Mouse (Mus musculus): ENCODE measurements around the gene Mecom. TPM values are rescaled to one million over a fixed set of nuclear protein-coding genes. Genes with fewer than 3 reads are reported as not detected.

Gene Mecom
- polyA plus RNA-seq, 1 experiment from 2014 or later = 10.3 TPM

- peaks cover 34% of the 10 kb centered on the region for H3K4me1 ChIP-seq
Measured at GRCm38 (mm10) chr3:30506329-30507027, 41.3 kb downstream of the Mecom start.

GRCm38 (mm10) chr3:30505741-30506251 is 42.0 kb downstream of the Mecom start:
- no peaks in the 10 kb centered on the region for H3K36me3 ChIP-seq
- no peak overlapping the region for H3K4me3 ChIP-seq
- H3K9ac ChIP-seq = no peak overlapping the region
- 17% methylated on average over 16 of the region's 16 CpGs for WGBS
- no peaks in the 10 kb centered on the region for H3K9me3 ChIP-seq
- H3K4me2 ChIP-seq = peak overlapping the region; percentile 92
- H3K27ac ChIP-seq = no peak overlapping the region; the same call in 1 of the 2 replicates
- H3K27me3 ChIP-seq = peaks cover 57% of the 10 kb centered on the region
- peaks cover 34% of the 10 kb centered on the region for H3K4me1 ChIP-seq
- no peak for ATAC-seq (ENCODE audit: insufficient number of reproducible peaks, insufficient read depth, low FRiP score, low TSS enrichment, low read depth)

More at GRCm38 (mm10) chr3:30506329-30507027, 41.3 kb downstream of the Mecom start:
- Histone ChIP-seq H3K27me3 (peaks cover 63% of the 10 kb centered on the region), H3K9ac (peak overlapping the region; percentile 74), H3K36me3 (no peaks in the 10 kb centered on the region), H3K4me2 (peak overlapping the region; percentile 92), H3K27ac (peak overlapping the region; percentile 83), H3K9me3 (no peaks in the 10 kb centered on the region), H3K4me3 (peak overlapping the region; percentile 61)
- no peak for ATAC-seq (ENCODE audit: insufficient number of reproducible peaks, insufficient read depth, low FRiP score, low TSS enrichment, low read depth)
- 3% methylated on average over 17 of the region's 17 CpGs for WGBS

GRCm38 (mm10) chr3:30504561-30504960 is 43.2 kb downstream of the Mecom start:
- H3K36me3 ChIP-seq = no peaks in the 10 kb centered on the region
- peaks cover 32% of the 10 kb centered on the region for H3K4me1 ChIP-seq
- H3K27me3 ChIP-seq = peaks cover 48% of the 10 kb centered on the region
- ATAC-seq (ENCODE audit: insufficient number of reproducible peaks, insufficient read depth, low FRiP score, low TSS enrichment, low read depth) = no peak
- no peak overlapping the region for H3K9ac ChIP-seq
- no peak overlapping the region for H3K4me3 ChIP-seq
- H3K9me3 ChIP-seq = no peaks in the 10 kb centered on the region
- H3K4me2 ChIP-seq = no peak overlapping the region
- H3K27ac ChIP-seq = no peak overlapping the region
- WGBS = 40% methylated on average over 7 of the region's 7 CpGs

DNA sequence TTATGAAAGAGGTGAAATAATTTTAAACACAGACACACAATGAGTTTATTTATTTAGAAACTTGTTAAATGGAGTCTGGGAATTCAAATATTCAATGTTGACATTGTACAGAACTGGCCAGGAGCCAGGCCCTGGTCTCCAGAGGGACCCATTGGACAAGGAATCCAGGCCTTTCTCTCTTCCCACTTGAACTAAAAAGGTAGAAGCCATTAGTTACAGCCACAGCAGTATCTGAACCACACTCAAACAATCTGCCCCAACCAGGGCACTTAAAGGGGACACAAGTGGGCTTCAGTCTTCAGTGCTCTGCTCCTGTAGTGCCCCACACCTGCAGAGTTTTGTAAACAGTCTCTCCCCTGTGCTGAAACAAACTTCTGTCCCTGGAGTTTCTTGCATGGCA is 44.0 kb downstream of the Mecom start:
- no peaks in the 10 kb centered on the region for H3K36me3 ChIP-seq
- ATAC-seq (ENCODE audit: insufficient number of reproducible peaks, insufficient read depth, low FRiP score, low TSS enrichment, low read depth) = no peak
- peaks cover 43% of the 10 kb centered on the region for H3K27me3 ChIP-seq
- no peak overlapping the region for H3K27ac ChIP-seq
- no peak overlapping the region for H3K4me2 ChIP-seq
- peaks cover 27% of the 10 kb centered on the region for H3K4me1 ChIP-seq
- no peaks in the 10 kb centered on the region for H3K9me3 ChIP-seq
- no peak overlapping the region for H3K9ac ChIP-seq
- H3K4me3 ChIP-seq = no peak overlapping the region

GRCm38 (mm10) chr3:30498202-30498828 is 49.5 kb downstream of the Mecom start:
- no peaks in the 10 kb centered on the region for H3K36me3 ChIP-seq
- H3K27me3 ChIP-seq = 0 out of 2 replicates have a peak, but pooled peaks cover 6% of the 10 kb centered on the region
- no peaks in the 10 kb centered on the region for H3K4me1 ChIP-seq
- H3K27ac ChIP-seq = no peak overlapping the region
- no peak overlapping the region for H3K9ac ChIP-seq
- 20% methylated on average over 9 of the region's 9 CpGs for WGBS
- no peak for ATAC-seq (ENCODE audit: insufficient number of reproducible peaks, insufficient read depth, low FRiP score, low TSS enrichment, low read depth)
- H3K4me2 ChIP-seq = no peak overlapping the region
- peaks cover 3% of the 10 kb centered on the region; the same call in 1 of the 2 replicates for H3K9me3 ChIP-seq
- no peak overlapping the region for H3K4me3 ChIP-seq

GRCm38 (mm10) chr3:30494371-30494770 is 53.4 kb downstream of the Mecom start:
- H3K4me3 ChIP-seq = no peak overlapping the region
- no peak overlapping the region for H3K4me2 ChIP-seq
- H3K4me1 ChIP-seq = no peaks in the 10 kb centered on the region
- no peaks in the 10 kb centered on the region for H3K36me3 ChIP-seq
- H3K27me3 ChIP-seq = 0 out of 2 replicates have a peak, but pooled peaks cover under 1% of the 10 kb centered on the region
- H3K9me3 ChIP-seq = peaks cover 6% of the 10 kb centered on the region; the same call in 1 of the 2 replicates
- 75% methylated on average over 2 of the region's 2 CpGs for whole genome bisulfite sequencing
- no peak for ATAC-seq (ENCODE audit: insufficient number of reproducible peaks, insufficient read depth, low FRiP score, low TSS enrichment, low read depth)
- no peak overlapping the region for H3K9ac ChIP-seq
- no peak overlapping the region for H3K27ac ChIP-seq

DNA sequence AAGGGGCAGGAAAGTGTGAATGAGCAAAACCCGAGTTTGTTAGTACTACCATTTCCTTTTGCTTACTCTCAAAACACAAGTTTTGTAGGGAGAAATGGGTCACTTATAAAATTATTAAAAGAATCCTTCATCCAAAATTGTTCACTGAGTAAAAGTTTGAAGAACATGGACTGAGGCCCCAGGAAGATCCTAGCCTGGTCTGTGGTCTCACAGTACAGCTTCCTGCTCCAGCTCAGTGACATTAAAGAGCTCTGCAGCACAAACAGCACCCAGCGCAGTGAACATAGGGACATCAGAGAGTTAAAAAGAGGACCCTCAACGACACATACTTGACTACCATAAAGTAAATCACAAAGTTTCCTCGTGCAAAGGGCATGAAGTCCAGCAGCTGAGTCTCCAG is 59.0 kb downstream of the Mecom start:
- H3K9ac ChIP-seq = no peak overlapping the region
- ATAC-seq (ENCODE audit: insufficient number of reproducible peaks, insufficient read depth, low FRiP score, low TSS enrichment, low read depth) = no peak
- H3K27ac ChIP-seq = no peak overlapping the region
- no peaks in the 10 kb centered on the region for H3K4me1 ChIP-seq
- no peaks in the 10 kb centered on the region for H3K36me3 ChIP-seq
- H3K4me3 ChIP-seq = no peak overlapping the region
- no peaks in the 10 kb centered on the region for H3K27me3 ChIP-seq
- H3K9me3 ChIP-seq = peaks cover 6% of the 10 kb centered on the region; the same call in 1 of the 2 replicates
- WGBS = 63% methylated on average over 4 of the region's 4 CpGs
- H3K4me2 ChIP-seq = no peak overlapping the region

GRCm38 (mm10) chr3:30486422-30486821 is 61.4 kb downstream of the Mecom start:
- H3K9me3 ChIP-seq = no peaks in the 10 kb centered on the region
- H3K4me2 ChIP-seq = no peak overlapping the region
- H3K27ac ChIP-seq = no peak overlapping the region
- H3K4me1 ChIP-seq = no peaks in the 10 kb centered on the region
- H3K36me3 ChIP-seq = no peaks in the 10 kb centered on the region
- no peaks in the 10 kb centered on the region for H3K27me3 ChIP-seq
- WGBS = 60% methylated on average over 4 of the region's 4 CpGs
- no peak overlapping the region for H3K9ac ChIP-seq
- ATAC-seq (ENCODE audit: insufficient number of reproducible peaks, insufficient read depth, low FRiP score, low TSS enrichment, low read depth) = no peak
- H3K4me3 ChIP-seq = no peak overlapping the region

GRCm38 (mm10) chr3:30483006-30483684 is 64.7 kb downstream of the Mecom start:
- ATAC-seq (ENCODE audit: insufficient number of reproducible peaks, insufficient read depth, low FRiP score, low TSS enrichment, low read depth) = no peak
- H3K27ac ChIP-seq = no peak overlapping the region
- WGBS = 15% methylated on average over 5 of the region's 5 CpGs
- H3K9me3 ChIP-seq = no peaks in the 10 kb centered on the region
- no peaks in the 10 kb centered on the region for H3K4me1 ChIP-seq
- no peak overlapping the region for H3K4me2 ChIP-seq
- no peaks in the 10 kb centered on the region for H3K36me3 ChIP-seq
- no peak overlapping the region for H3K9ac ChIP-seq
- no peak overlapping the region for H3K4me3 ChIP-seq
- no peaks in the 10 kb centered on the region for H3K27me3 ChIP-seq

DNA sequence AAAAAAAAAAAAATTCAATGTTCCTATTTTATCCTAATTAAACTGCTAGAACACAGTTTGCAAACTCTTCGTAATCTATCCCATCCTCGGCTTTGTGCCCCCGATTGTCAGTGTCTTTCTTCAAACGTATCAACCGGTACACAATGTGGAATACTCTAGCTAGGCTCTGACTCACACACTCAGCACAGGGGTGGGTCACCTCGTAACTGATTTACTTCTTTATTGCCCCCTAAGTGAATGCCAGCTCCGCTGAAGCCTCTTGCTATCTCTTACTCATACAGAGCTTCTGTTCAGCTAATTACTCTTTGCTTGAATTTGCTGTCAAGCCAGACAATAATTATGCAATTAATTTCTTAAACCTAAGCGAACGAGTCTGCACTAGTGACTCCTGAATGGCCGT is 66.1 kb downstream of the Mecom start:
- Histone ChIP-seq H3K4me1 (no peaks in the 10 kb centered on the region), H3K4me3 (no peak overlapping the region), H3K4me2 (no peak overlapping the region), H3K9ac (no peak overlapping the region), H3K36me3 (no peaks in the 10 kb centered on the region), H3K9me3 (no peaks in the 10 kb centered on the region), H3K27me3 (no peaks in the 10 kb centered on the region), H3K27ac (no peak overlapping the region)
- WGBS = 76% methylated on average over 10 of the region's 10 CpGs
- ATAC-seq (ENCODE audit: insufficient number of reproducible peaks, insufficient read depth, low FRiP score, low TSS enrichment, low read depth) = no peak

GRCm38 (mm10) chr3:30480551-30480950 is 67.3 kb downstream of the Mecom start:
- Histone ChIP-seq H3K4me2 (no peak overlapping the region), H3K9me3 (no peaks in the 10 kb centered on the region), H3K9ac (no peak overlapping the region), H3K36me3 (no peaks in the 10 kb centered on the region), H3K27ac (no peak overlapping the region), H3K27me3 (no peaks in the 10 kb centered on the region), H3K4me3 (no peak overlapping the region), H3K4me1 (no peaks in the 10 kb centered on the region)
- 75% methylated on average over 6 of the region's 6 CpGs for WGBS
- ATAC-seq (ENCODE audit: insufficient number of reproducible peaks, insufficient read depth, low FRiP score, low TSS enrichment, low read depth) = no peak

Measured in embryonic facial prominence, embryonic 13.5 days (tissue).